Mouse (Mus musculus): ENCODE measurements around the gene Gm10118.

Gm10118 gene

GRCm38 (mm10) chr10:63927334-63927733 is at the start of gene Gm10118:
Gm10118 (minus strand) TSS chr10:63927434.
- no peak for DNase-seq (ENCODE audit: low spot score)

GRCm38 (mm10) chr10:63972300-63972699 is 45.1 kb upstream of the Gm10118 start:
- no peak for DNase-seq (ENCODE audit: low spot score)

GRCm38 (mm10) chr10:63954308-63954930 is 27.2 kb upstream of the Gm10118 start:
- no peak for DNase-seq (ENCODE audit: low spot score)

- no peak for DNase-seq (ENCODE audit: low spot score)
Observed at GRCm38 (mm10) chr10:63951481-63951880, 24.2 kb upstream of the Gm10118 start.

- DNase-seq (ENCODE audit: low spot score) = no peak
Observed at GRCm38 (mm10) chr10:63950867-63951266, 23.6 kb upstream of the Gm10118 start.

GRCm38 (mm10) chr10:63947266-63947665 is 20.0 kb upstream of the Gm10118 start:
- DNase-seq (ENCODE audit: low spot score) = no peak

GRCm38 (mm10) chr10:63945534-63945933 is 18.3 kb upstream of the Gm10118 start:
- no peak for DNase-seq (ENCODE audit: low spot score)

GRCm38 (mm10) chr10:63933946-63934345 is 6.7 kb upstream of the Gm10118 start:
- no peak for DNase-seq (ENCODE audit: low spot score)

GRCm38 (mm10) chr10:63908878-63909277 is 18.4 kb downstream of the Gm10118 start:
- no peak for DNase-seq (ENCODE audit: low spot score)

GRCm38 (mm10) chr10:63899891-63900290 is 27.3 kb downstream of the Gm10118 start:
- DNase-seq (ENCODE audit: low spot score) = no peak

GRCm38 (mm10) chr10:63894612-63895011 is 32.6 kb downstream of the Gm10118 start:
- no peak for DNase-seq (ENCODE audit: low spot score)

GRCm38 (mm10) chr10:63886449-63887088 is 40.7 kb downstream of the Gm10118 start:
- DNase-seq (ENCODE audit: low spot score) = no peak

GRCm38 (mm10) chr10:63880462-63880903 is 46.8 kb downstream of the Gm10118 start:
- DNase-seq (ENCODE audit: low spot score) = no peak

Measured in ovary, postnatal 10 days (tissue).